Mouse (Mus musculus) urinary bladder, postnatal 25 days (tissue): ENCODE measurements around the gene 2310022A10Rik.
A peak's percentile ranks its signal among the peaks of the same experiment; 100 is the strongest.

Experiments used
- DNase-seq: peaks from one replicate; pipeline ENCODE4 v3.0.0; 2022; ENCODE audit warnings: low spot score

Gene 2310022A10Rik

DNA sequence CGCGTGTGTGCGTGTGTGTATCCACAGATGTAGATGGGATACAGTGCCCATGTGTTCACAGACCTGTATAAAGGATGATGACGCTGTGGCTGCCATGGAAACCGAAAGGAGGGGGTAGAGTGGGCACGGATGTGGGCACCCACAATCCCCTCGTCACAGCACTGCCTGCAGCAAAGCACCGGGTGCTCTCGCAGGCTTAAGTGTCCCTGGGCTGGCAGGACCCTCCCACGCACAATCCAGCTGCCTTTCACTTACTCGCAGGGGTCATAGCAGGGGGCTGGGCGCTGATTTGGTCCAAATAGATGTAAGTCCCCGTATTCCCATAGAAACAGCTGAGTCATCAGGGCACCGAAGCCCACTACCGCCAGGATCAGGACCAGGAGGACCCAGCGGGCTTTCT is 11.6 kb upstream of the 2310022A10Rik start:
- no peak for DNase-seq

- no peak for DNase-seq
Observed at GRCm38 (mm10) chr7:27541922-27542321, 11.1 kb upstream of the 2310022A10Rik start.

DNA sequence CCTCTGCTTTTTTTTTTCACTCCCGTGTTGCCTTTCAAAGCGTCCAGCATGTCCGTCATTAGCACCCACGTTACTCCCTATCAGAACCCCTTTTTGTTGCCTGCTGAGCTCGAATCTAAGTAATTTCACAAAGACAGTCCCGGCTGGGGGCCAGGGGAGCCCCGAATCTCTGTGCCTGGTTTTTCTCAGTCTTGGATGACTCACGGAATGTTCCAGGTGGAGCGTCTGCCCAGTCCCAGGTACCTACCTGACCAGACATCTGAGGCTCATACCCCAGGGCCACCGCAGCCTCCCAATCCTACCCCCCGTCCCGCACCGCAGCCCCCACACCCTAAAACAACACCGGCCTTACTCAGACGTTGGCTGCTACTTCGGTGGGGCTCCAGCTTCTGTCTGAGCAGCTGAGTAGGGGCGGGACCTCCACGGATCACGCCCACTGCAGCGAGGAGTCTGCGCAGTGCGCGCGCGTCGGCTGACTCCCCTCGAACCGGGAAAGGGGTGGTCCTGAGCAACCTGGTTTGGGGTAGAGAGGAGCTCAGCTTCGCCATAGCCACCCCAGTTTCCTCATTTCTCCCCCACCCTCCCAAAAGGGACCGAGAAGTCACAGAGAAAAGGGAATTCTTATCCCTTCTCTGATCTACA is 10.5 kb upstream of the 2310022A10Rik start:
- peak; percentile 74 for DNase-seq

- DNase-seq: no peak
Observed at GRCm38 (mm10) chr7:27543065-27543464, 10.0 kb upstream of the 2310022A10Rik start.

GRCm38 (mm10) chr7:27543851-27544250 is 9.2 kb upstream of the 2310022A10Rik start:
- no peak for DNase-seq

DNA sequence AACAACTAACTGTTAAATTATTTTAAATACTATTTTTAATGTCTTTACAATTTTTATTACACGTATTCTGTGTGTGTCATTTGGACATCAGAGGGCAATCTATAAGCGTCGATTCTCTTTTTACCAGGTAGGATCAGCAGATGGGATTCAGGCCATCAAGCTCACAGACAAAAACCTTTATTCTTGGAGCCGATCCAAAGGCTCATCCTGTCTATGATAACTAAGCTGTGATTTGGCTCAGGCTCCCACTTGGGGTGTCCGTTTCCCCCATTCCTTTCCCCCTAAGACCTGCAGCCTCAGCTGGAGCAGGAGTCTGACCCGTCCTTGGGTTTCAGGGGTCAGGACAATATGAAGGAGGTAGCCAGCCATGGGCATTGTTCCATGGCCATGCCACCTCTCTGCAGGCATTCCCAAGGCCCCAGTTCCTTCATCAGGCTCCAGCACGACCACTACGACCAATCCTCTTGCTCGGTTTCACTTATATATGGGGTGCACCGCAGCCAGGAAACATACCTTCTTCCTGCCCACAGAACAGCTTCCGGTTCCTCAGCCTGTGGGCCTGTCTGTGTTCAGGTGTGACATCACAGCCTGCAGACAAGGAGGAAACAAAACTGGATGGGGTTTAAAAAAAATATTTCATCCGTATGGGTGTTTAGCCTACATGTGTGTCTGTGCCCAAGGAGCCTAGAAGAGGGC is 8.2 kb upstream of the 2310022A10Rik start:
- DNase-seq: no peak

DNA sequence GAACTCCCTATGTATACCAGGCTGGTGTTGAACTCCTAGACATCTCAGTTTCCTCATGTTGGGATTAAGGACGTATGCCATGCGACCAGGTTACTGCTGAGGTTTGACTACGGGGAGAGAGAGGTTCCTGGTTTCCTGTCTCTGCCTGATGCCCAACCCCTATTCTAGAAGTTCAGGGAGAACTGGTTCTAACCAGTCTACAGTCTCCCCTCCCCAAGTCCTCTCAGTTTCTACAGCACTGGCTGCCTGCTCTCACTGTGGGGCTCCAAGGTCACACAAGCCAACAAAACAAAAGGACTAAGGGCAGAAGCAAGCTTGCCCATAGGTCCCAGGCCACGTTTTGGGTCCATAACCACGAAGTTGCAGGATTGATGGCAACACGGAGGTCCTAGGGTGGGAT is 3.4 kb upstream of the 2310022A10Rik start:
- no peak for DNase-seq

GRCm38 (mm10) chr7:27552070-27552469 is 963 bp upstream of the 2310022A10Rik start:
- no peak for DNase-seq

GRCm38 (mm10) chr7:27560291-27560887 is 7.4 kb downstream of the 2310022A10Rik start:
- DNase-seq: no peak

GRCm38 (mm10) chr7:27560978-27561377 is 7.9 kb downstream of the 2310022A10Rik start:
- no peak for DNase-seq

GRCm38 (mm10) chr7:27569580-27570224 is 16.7 kb downstream of the 2310022A10Rik start:
- DNase-seq: peak; percentile 54

DNA sequence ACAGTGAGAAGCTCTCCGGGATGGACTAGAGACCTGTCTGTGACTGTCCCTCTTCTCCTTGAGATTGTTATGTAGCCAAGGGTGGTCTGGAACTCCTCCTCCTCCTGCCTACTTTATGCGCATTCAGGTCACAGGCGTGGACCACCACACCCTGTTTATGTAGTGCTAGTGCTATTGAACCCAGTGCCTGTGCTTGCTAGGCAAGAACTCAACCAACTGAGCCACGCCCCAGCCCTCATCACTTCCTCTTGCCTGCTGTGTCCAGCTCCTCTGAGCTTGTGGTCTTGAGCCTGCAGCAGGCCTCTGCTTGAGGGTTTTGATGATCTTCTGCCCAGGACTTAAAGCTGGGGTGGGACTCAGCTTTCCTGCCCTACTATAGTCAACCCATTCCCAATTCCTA is 19.1 kb downstream of the 2310022A10Rik start:
- DNase-seq: no peak

DNA sequence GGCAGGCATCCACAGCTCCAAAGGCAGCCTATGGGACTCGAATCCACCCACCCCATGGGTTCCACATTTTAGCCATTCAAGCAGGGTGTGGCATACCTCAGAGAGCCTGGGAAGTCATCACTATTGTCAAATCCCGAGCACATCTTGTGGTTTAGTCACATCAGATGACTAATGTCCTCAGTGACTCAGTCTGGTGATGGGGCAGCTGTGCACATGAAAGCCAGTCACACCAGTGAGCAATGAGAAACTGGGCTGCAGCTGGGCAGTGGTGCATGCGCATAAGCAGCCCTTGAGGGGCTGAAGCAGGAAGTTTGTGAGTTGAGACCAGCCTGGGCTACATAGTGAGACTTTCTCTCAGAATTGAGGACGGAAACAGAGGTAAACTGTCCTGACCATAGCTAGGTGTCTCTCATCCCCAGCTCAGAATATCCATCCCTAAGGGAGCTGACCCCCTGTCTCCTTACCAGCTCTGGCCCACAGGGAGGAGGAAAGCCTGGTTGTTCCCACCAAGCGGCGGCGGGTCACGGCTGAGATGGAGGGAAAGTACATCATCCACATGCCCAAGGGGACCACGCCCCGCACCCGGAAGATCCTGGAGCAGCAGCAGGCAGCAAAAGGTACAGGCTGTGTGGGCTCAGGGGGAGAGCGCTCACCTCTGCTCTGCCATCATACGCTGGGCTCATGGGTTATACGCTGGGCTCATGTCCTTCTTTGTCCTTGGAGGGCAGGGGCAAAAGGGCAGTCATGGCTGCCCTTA is 21.3 kb downstream of the 2310022A10Rik start:
- DNase-seq: no peak

GRCm38 (mm10) chr7:27576914-27577313 is 23.9 kb downstream of the 2310022A10Rik start:
- no peak for DNase-seq

GRCm38 (mm10) chr7:27577589-27577988 is 24.6 kb downstream of the 2310022A10Rik start:
- no peak for DNase-seq

- DNase-seq: no peak
Observed at GRCm38 (mm10) chr7:27578465-27578864, 25.4 kb downstream of the 2310022A10Rik start.

DNA sequence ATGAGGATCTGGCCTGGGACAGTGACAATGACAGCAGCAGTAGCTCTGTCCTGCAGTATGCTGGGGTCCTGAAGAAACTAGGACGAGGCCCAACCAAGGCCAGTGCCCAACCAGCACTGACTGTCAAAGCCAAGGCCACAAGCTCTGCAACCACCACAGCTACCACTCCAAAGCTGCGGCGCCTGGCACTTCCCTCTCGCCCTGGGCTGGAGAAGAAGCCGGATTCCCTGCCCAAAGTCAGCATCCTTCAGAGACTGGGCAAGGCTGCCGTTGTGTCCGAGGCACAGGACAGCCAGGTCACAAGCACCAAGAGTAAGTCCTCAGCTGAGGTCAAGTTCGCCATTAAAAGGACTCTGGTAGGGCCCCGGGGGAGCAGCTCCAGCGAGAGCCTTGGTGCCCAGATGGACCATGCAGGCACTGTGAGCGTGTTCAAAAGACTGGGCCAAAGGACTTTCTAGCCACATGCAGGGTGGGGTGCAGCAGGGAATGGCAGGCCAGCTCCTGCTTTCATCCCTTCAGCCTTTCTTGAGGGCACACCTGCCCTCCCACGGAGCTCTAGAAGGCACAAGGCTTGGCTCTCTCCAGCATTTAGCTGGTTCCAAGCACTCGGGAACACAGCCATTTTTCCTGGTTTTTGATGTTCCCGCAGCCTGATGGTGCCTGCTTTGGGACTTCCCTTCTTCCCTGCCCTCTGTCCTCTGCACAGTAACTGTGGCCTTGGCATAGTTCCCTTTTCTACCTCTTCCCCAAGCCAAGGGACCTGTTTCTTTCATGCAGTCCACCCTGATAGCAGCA is 27.5 kb downstream of the 2310022A10Rik start:
- DNase-seq: no peak

DNA sequence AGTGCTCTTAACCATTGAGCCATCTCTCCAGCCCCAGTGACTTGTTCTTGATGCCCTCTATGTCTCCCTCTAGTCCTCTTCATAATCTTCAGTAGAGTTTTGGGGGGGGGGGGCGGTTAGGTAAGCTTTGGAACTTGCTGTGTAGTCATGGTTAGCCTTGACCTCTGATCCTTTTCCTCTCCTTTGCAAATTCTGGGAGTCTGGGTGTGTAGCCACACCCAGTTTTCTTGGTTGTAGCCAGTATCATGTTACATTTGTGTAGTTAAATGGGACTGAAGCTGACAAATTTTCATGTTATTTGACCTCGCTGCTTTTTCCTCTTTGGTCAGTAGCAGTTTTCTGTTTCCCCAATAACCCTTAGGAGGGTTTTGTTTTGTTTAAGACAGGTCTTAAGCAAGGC is 33.8 kb downstream of the 2310022A10Rik start:
- no peak for DNase-seq

DNA sequence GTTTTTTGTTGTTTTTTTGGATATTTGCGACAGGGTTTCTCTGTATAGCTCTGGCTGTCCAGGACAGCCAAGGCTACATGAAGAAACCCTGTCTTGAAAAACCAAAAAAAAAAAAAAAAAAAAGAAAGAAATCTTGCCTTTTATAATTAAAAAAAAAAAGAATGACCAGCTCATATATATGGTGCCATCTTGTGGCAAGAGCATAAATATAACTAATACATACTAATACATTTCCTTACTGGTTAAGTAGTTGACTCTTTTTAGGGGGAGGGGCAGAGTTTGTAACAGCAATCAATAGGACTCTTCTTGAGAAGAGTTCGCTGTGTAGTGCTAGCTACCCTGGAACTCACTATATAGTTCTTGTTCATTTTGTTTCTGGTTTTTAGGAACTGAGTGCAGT is 34.7 kb downstream of the 2310022A10Rik start:
- no peak for DNase-seq

GRCm38 (mm10) chr7:27590088-27590487 is 37.1 kb downstream of the 2310022A10Rik start:
- DNase-seq: no peak

DNA sequence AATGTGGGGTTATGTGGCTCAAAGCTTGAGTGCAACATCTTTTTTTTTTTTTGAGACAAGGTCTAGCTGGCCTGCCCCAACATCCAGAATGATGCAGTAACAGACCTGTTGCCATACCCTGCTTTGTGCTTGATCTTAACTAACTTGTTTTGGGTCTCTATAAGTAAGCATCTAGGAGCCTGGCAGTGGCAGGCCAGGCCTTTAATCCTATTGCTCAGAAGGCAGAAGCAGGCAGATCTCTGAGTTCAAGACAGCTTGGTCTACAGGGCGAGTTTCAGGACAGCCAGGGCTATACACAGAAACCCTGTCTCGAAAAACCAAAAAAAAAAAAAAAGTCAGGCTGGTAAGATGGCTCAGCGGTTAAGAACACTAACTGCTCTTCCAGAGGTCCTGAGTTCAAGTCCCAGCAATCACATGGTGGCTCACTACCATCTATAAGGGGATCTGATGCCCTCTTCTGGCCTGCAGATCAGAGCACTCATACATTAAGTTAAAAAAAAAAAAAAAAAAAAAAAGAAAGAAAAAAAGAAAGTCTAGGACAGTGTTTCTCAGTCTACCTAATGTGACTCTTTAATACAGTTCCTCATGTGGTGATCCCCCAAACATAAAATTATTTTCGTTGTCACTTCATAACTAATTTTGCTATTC is 37.7 kb downstream of the 2310022A10Rik start:
- no peak for DNase-seq
